Mouse (Mus musculus) frontal cortex, postnatal 10 days (tissue): ENCODE measurements around the gene Atg7.

Experiments used
- DNase-seq, 2 experiments: peaks; one replicate each; pipeline ENCODE4 v3.0.0; 2022; ENCODE audit warnings: low spot score in 2 of 2, mixed read lengths in 1 of 2

Atg7 gene

GRCm38 (mm10) chr6:114782486-114782885, 139.6 kb downstream of the Atg7 start:
- no peak for DNase-seq

GRCm38 (mm10) chr6:114786461-114786860, 143.6 kb downstream of the Atg7 start:
- DNase-seq: no peak

DNA sequence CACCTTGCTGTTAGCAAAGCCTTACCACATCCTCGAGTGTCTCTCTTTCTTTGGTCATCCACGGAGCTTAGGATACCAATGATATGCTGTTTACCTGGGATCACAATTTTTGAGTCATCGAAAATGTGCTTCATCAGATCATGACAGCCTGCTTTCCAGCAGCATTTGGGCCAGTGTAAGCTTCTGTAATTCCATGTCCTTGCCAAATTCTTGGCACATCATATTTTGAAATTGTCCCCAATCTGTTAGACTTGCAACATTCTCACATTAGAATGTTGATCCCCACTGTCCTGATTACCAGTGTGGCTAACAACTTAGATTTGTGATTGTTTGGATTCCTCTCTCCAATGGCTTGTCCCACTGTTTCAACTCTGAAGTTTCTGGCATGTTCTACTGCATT, 144.7 kb downstream of the Atg7 start:
- no peak for DNase-seq

GRCm38 (mm10) chr6:114788663-114789062, 145.8 kb downstream of the Atg7 start:
- DNase-seq: no peak

DNA sequence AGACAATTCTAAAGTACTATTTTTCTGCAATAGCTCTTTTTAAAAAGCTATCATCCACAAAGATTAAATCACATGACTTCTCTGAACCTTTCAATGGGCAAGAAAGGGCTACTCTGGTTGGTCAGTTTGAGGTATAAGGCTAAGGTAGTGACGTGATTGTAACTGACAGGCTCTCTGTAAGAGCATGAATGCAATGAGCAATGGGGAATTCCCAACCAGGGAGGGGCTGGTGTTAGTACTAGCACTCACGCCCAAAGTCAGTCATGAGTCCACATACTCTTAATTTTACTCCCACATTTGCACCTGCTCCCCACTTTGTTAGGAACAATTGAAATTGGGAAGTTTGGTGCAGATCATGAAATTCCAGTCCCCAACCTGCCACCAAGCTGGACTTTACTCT, 147.2 kb downstream of the Atg7 start:
- no peak for DNase-seq

DNA sequence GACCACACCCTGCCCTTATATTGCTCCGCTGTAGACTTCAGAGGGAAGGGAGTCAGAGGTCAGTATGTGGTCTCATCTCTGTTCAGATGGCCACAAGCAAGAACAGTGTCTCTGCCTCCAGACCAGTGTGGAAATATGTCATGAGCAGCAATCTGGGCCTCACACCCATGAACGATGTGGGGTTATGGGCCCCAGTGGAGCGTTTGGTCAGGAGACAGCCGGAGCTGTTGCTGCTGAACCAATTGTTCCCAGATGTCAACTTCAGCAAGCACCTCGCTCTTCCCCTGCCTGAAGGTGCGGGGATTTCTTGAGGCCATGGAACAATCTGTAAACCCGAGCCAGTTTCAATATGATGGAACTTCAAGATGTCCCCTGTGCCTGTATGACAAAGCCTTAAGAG, 148.0 kb downstream of the Atg7 start:
- no peak for DNase-seq

- no peak for DNase-seq
Observed at GRCm38 (mm10) chr6:114791846-114792245, 148.9 kb downstream of the Atg7 start.

DNA sequence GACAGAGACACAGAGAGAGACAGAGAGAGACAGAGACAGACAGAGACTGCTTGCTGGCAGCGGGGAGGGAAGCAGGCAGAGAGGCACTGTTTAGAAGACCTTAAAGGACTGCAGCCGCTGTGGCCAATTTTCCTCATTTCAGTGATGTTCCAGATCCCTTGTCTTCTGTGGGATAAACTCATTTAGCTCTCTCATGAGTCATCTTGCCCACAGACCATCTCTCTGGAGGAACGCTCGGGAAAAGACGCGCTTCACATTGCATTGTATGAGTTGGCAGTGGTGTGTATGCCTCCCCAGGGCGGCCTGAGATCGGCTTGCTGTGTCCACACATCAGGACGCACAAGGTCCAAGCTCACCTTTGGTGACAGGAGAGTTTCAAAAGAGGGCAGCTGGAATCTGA, 151.8 kb downstream of the Atg7 start:
- DNase-seq: no peak

DNA sequence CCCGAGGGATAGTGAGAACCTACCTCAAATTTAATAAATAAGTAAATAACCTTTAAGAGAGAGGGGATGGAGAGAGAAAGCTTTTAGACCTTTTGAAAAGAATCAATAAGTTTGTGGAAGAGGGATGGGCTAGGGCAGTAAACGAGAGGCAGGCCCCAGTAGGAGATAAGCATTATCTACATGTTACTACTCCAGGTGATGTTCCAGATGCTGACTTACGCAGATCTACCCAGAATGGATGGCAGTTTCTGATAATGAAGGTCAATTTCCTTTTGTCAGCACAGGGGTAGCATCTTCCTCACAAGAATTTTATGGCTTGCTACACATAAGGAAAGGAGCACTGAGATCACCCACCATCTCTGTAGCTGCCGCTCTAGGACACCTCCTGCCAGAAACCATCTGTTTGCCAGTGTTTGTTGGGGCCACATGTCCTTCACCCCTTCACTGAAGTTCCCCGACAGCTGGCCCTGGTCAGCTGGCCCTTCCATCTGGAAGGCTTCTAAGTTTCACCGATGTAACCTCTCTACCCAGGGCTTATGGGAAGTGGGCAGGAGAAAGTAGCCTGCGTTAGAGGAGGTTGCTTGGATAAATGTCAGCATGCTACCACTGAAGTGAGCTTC, 152.9 kb downstream of the Atg7 start:
- DNase-seq: no peak

GRCm38 (mm10) chr6:114797901-114798300, 155.0 kb downstream of the Atg7 start:
- DNase-seq: no peak

DNA sequence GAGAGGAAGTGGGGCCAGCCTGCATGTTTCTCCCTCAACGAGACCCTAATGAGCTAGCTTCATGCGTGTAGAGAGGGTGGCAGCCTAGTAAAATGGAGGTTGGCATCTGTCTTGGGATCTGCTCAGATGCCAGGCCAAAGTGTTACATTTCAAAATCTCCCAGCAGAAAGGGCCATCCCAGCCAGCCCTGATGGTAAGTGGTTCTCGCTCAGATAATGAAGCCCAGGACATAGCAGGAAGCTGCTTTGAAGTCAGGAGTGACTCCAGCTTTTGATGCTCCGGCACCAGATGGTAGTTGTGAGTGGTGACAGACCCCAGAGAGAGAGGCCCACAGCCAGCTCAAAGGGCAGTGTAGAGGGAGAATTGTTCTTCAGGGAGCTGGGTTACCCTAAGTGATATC, 155.8 kb downstream of the Atg7 start:
- DNase-seq: no peak

DNA sequence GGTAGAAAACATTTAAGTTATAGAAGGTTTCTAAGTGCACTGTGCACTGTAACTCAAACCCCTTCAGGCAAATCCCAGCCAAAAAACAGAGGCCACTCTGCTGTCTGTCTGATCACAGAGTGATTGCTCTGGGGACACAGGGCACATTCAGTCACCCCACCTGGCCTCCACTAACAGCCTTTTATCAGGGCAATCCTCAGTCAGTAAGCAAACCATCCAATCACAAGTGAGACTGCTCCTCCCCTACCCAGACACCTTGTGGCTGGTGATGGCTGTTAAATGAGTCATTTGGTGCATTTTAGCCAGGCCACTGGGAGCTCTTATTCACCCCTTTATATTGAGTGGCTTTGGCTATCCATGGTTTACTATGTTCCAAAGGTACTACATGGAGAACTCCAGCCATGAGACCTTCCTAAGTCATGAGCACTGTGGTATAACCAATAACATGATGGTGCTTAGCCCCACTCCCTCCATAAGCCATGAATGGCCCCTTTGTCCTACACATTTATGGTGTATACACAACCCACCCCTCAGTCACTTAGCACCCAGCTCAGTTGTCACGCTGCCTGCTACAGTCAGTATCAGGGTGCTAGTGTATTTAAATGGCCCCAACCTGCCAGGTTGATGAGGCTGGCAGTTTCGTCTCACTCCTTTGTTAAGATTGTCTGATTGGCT, 157.5 kb downstream of the Atg7 start:
- no peak for DNase-seq

DNA sequence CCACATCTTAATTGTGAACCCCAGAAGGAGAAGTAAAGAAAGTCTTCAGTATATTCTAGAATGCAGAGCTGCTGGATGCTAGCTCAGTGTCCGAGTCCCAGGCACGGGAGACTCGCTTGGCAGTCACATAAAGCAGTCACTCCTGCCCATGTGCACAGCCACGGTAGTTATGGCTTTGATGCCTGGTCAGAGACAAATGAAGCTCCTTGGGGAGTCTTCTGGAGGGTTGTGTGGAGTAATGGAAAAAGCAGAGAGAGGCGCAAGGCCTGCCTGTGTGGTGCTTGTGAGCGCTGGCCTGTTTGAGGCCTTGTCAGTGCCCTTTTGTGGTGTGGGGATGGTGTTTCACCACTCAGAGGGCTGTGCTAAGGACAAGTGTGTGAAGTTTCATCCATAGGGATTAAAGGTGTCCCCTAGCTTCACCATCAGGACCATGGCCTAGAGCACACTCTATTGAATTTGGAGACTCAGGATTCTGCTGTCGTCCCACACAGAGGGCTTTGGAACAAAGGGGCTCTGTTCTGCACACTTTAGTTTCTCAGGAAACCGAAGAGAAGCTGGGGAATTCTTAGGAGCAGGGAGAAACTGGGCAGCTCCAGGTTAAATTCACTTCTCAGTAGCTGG, 161.1 kb downstream of the Atg7 start:
- no peak for DNase-seq

- DNase-seq: no peak
Observed at GRCm38 (mm10) chr6:114804866-114805265, 162.0 kb downstream of the Atg7 start.

- no peak for DNase-seq
Observed at GRCm38 (mm10) chr6:114805927-114806326, 163.0 kb downstream of the Atg7 start.

- no peak for DNase-seq
Observed at GRCm38 (mm10) chr6:114807474-114807873, 164.6 kb downstream of the Atg7 start.

GRCm38 (mm10) chr6:114808654-114809430, 165.9 kb downstream of the Atg7 start:
- no peak for DNase-seq

DNA sequence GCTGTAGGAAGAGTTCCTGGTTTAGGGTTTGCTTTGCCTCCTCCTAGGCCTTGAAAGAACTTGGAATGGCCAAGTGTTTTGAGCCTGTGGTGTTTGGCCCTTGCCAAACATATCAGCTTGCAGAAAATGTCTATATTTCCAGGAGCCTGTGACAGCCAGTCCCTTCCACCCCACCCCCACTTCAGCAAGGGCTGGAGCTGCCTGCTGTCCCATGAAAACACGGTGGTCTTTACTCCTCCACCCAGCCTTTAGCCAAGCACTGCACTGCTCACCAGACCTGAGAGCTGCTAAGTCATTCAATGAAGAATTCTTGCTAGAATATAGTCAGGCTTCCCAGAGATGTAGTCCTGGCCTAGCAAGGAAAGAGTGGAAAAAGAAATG, 166.5 kb downstream of the Atg7 start:
- no peak for DNase-seq

DNA sequence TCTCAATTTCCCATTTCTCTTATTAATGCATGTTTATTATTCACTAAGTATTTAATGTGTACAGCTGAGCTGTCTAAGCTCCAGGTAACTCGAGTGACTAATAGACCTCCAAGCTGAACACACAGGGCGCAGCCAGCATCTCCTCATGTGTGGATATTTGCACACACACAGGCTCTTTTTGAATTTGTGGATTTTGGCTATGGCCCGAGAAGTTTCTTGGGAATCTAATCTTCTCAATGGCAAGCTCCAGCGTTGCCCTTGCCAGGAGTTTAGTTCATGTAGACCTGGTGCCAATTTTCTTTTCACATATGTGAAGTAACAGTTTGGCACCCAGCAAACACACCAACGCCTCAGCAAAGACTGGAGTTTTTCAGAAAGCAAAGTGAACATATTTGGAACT, 169.4 kb downstream of the Atg7 start:
- DNase-seq: no peak

- DNase-seq: no peak
Observed at GRCm38 (mm10) chr6:114812779-114813178, 169.9 kb downstream of the Atg7 start.

DNA sequence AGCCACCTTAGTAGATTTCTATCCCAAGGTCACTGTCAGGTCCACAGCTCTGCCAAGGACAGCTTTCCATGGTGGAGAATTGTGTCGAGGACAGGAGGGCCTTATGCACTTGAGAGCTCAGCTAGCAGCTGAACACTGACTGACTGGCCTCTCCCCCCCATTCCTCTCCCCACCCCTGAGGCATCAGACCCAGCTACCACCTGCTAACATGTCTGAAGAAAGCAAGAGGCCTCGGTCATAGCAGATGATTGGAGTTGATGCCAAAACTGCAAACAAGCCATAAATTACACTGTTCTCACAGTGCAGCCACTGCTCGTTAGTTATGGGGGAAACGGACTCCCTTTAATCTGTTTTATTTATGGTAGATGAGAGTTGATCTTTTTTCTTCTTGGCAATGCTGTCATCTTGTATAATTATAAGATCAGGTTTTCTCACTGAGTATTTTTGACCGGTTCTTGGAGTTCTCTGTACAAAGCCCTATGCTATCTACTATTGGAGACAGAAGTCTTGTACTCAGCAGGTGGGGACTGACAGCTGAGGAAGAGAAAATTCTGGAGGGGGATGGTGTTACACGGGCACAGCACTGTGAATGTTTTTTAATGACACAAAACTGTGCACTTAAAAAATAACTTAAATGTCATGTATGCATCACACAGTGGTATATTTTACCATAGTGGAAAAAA, 171.4 kb downstream of the Atg7 start:
- DNase-seq: no peak
